Mouse (Mus musculus): ENCODE measurements around the gene Ubap1. TPM values are rescaled to one million over a fixed set of nuclear protein-coding genes. Genes with fewer than 3 reads are reported as not detected.

The Ubap1 gene
- polyA plus RNA-seq, 1 experiment from 2014 or later: 71.4 TPM

- ATAC-seq (replicated peaks; ENCODE audit: low FRiP score) (no peak), DNase-seq (ENCODE audit: low spot score) (no peak)
- Histone ChIP-seq H3K36me3 (ENCODE audit: control insufficient read depth, insufficient read depth, low read length) (no peaks in the 10 kb centered on the region), H3K4me3 (ENCODE audit: low read depth, low read length) (no peak overlapping the region), H3K9me3 (ENCODE audit: control insufficient read depth, low read length) (no peaks in the 10 kb centered on the region), H3K4me2 (ENCODE audit: low read depth, low read length, severe bottlenecking) (no peak overlapping the region), H3K4me1 (replicated peaks; ENCODE audit: control insufficient read depth, insufficient read depth, low read length) (no peaks in the 10 kb centered on the region), H3K27me3 (ENCODE audit: control insufficient read depth, insufficient read depth, low read length) (no peaks in the 10 kb centered on the region), H3K9ac (ENCODE audit: low read length) (no peak overlapping the region), H3K27ac (ENCODE audit: low read depth, low read length) (no peak overlapping the region)
- 90% methylated on average over 1 of the region's 1 CpGs for WGBS
These were observed 60.5 kb downstream of the Ubap1 start for GRCm38 (mm10) chr4:41409341-41409740.

GRCm38 (mm10) chr4:41416966-41417365 lies 68.2 kb downstream of the Ubap1 start:
- no peaks in the 10 kb centered on the region for H3K27me3 ChIP-seq (ENCODE audit: control insufficient read depth, insufficient read depth, low read length)
- DNase-seq (ENCODE audit: low spot score) (no peak), ATAC-seq (replicated peaks; ENCODE audit: low FRiP score) (no peak)
- H3K4me2 ChIP-seq (ENCODE audit: low read depth, low read length, severe bottlenecking): no peak overlapping the region
- H3K4me3 ChIP-seq (ENCODE audit: low read depth, low read length): no peak overlapping the region
- H3K27ac ChIP-seq (ENCODE audit: low read depth, low read length): no peak overlapping the region
- H3K9ac ChIP-seq (ENCODE audit: low read length): no peak overlapping the region
- H3K9me3 ChIP-seq (ENCODE audit: control insufficient read depth, low read length): no peaks in the 10 kb centered on the region
- H3K36me3 ChIP-seq (ENCODE audit: control insufficient read depth, insufficient read depth, low read length): no peaks in the 10 kb centered on the region
- no peaks in the 10 kb centered on the region for H3K4me1 ChIP-seq (replicated peaks; ENCODE audit: control insufficient read depth, insufficient read depth, low read length)

GRCm38 (mm10) chr4:41438931-41439330 lies 90.1 kb downstream of the Ubap1 start:
- Histone ChIP-seq H3K36me3 (ENCODE audit: control insufficient read depth, insufficient read depth, low read length) (no peaks in the 10 kb centered on the region), H3K27me3 (ENCODE audit: control insufficient read depth, insufficient read depth, low read length) (no peaks in the 10 kb centered on the region), H3K4me2 (ENCODE audit: low read depth, low read length, severe bottlenecking) (no peak overlapping the region), H3K4me3 (ENCODE audit: low read depth, low read length) (no peak overlapping the region), H3K9me3 (ENCODE audit: control insufficient read depth, low read length) (no peaks in the 10 kb centered on the region), H3K9ac (ENCODE audit: low read length) (no peak overlapping the region), H3K27ac (ENCODE audit: low read depth, low read length) (no peak overlapping the region), H3K4me1 (replicated peaks; ENCODE audit: control insufficient read depth, insufficient read depth, low read length) (no peaks in the 10 kb centered on the region)
- 80% methylated on average over 5 of the region's 5 CpGs for WGBS
- ATAC-seq (replicated peaks; ENCODE audit: low FRiP score) (no peak), DNase-seq (ENCODE audit: low spot score) (no peak)

Other genes starting within 250 kb of the Ubap1 start
- 30.9 and 31.6 TPM in 2 replicates for gene Nol6, start 224.5 kb upstream of the Ubap1 start, polyA plus RNA-seq (2014; fragmentation: Nextera tagmentation; extraction: Ambion mirVana)
- 97.3 and 105 TPM in 2 replicates for gene Ube2r2, start 213.3 kb upstream of the Ubap1 start, polyA plus RNA-seq (2014; fragmentation: Nextera tagmentation; extraction: Ambion mirVana)
- 92.1 and 97.3 TPM in 2 replicates for gene Ubap2, start 73.9 kb upstream of the Ubap1 start, polyA plus RNA-seq (2014; fragmentation: Nextera tagmentation; extraction: Ambion mirVana)
- gene Dcaf12, start 34.1 kb upstream of the Ubap1 start, polyA plus RNA-seq (2014; fragmentation: Nextera tagmentation; extraction: Ambion mirVana): 51.8 and 52.5 TPM in 2 replicates
- gene Kif24, start 115.9 kb downstream of the Ubap1 start, polyA plus RNA-seq (2014; fragmentation: Nextera tagmentation; extraction: Ambion mirVana): 14.9 and 15.8 TPM in 2 replicates
- 64.7 and 68.0 TPM in 2 replicates for gene Nudt2, start 116.2 kb downstream of the Ubap1 start, polyA plus RNA-seq (2014; fragmentation: Nextera tagmentation; extraction: Ambion mirVana)
- 8.7 and 9.2 TPM in 2 replicates for gene AI464131, start 154.1 kb downstream of the Ubap1 start, polyA plus RNA-seq (2014; fragmentation: Nextera tagmentation; extraction: Ambion mirVana)
- gene 1110017D15Rik, start 168.3 kb downstream of the Ubap1 start, polyA plus RNA-seq (2014; fragmentation: Nextera tagmentation; extraction: Ambion mirVana): 4.8 and 5.2 TPM in 2 replicates
- 6.2 and 6.7 TPM in 2 replicates for gene Fam219a, start 220.5 kb downstream of the Ubap1 start, polyA plus RNA-seq (2014; fragmentation: Nextera tagmentation; extraction: Ambion mirVana)
- gene Dnaic1, start 220.8 kb downstream of the Ubap1 start, polyA plus RNA-seq (2014; fragmentation: Nextera tagmentation; extraction: Ambion mirVana): 1.2 and 1.9 TPM in 2 replicates

All from forebrain, embryonic 11.5 days (tissue).